Mouse (Mus musculus) embryonic fibroblast, embryonic 13.5 days (primary cell): Measurements from ENCODE around the gene Maz.

ENCODE experiments used
- CTCF ChIP-seq: IDR thresholded peaks from 2 replicates; pipeline ENCODE4 v1.5.1; 2011; ENCODE audit warnings: mild to moderate bottlenecking, control low read depth, low read length, moderate library complexity, borderline replicate concordance; ENCODE audit not compliant: insufficient read depth
- POLR2A ChIP-seq: IDR thresholded peaks from 2 replicates; pipeline ENCODE4 v1.6.1; 2011; ENCODE audit warnings: low read depth, mild to moderate bottlenecking, control low read depth, low read length, moderate library complexity

DNA sequence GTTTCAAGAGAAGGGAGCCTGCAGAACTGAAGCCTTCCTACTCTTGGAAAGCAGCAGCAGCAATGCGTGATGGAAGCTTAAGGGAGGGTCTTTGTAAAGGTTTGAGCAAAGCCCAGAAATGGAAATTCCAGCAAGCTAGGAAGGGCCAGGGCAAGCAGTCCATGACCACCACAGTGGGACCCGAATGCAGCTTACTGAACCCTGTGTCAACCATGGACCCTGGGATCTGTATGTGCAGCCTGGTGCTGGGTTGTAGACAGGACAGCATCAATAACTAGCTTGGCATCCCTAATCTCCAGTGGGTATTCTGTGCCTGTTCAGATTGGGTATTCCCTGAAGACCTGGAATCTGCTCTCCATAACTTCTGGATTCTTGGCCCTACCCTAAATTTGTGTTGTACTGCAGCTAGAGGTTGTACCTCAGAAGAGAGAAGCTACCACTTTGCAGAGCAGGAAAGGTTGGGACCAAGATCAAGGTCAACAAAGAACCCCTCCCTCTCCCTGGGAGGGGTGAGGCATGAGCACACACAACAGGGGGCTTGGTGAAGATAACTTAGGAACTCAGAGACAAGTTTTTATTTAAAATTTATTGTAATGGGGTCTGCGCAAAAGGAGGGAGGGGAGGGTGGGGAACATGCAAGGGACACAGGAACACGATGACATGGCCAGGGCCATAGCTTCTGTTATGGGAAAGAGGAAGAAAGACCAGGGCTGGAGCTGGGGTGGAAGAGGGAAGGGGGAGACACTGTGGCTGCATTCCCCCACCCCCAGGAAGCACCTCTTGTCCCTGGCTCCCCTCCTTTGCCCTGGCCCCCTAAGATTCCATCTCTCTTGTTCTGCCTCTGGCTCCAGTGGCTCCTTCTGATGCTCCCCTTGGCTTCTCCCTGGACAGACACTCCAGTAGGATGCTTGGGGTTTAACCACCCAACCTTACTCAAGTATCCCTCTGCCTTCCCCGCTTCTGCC lies 5.0 kb downstream of the Maz start:
- no peak for TF ChIP-seq CTCF
- TF ChIP-seq POLR2A = 0 out of 2 replicates have a peak, but pooled peaks have one; percentile 14
